Mouse (Mus musculus) neural tube, embryonic 13.5 days (tissue): Measurements from ENCODE around the gene Arhgef7. TPM values are rescaled to one million over a fixed set of nuclear protein-coding genes. Genes with fewer than 3 reads are reported as not detected.

Experiments
- ATAC-seq: fragments of 200-750 bp; cut with Nextera tagmentation; 2 replicates; pipeline ENCODE4 v1.8.0; 2017; ENCODE audit warnings: low read depth, mild to moderate bottlenecking, moderate TSS enrichment, moderate library complexity
- H3K27ac ChIP-seq: fragments of 300-500 bp; sonication (generic); replicated peaks from 2 replicates; pipeline ENCODE4 v1.5.1; 2015; ENCODE audit warnings: moderate library complexity, mild to moderate bottlenecking, inconsistent platforms
- H3K27me3 ChIP-seq: fragments of 300-500 bp; sonication (generic); 2 replicates; pipeline ENCODE4 v1.6.1; 2015; ENCODE audit warnings: mild to moderate bottlenecking, inconsistent platforms
- H3K36me3 ChIP-seq: fragments of 300-500 bp; sonication (generic); 2 replicates; pipeline ENCODE4 v1.6.1; 2015; ENCODE audit warnings: mild to moderate bottlenecking, inconsistent platforms
- H3K4me1 ChIP-seq: fragments of 300-500 bp; sonication (generic); replicated peaks from 2 replicates; pipeline ENCODE4 v1.6.1; 2015; ENCODE audit warnings: inconsistent platforms
- H3K4me2 ChIP-seq: fragments of 300-500 bp; sonication (generic); 2 replicates; pipeline ENCODE4 v1.6.1; 2015; ENCODE audit warnings: inconsistent platforms, mild to moderate bottlenecking, moderate library complexity
- H3K4me3 ChIP-seq: fragments of 300-500 bp; sonication (generic); 2 replicates; pipeline ENCODE4 v1.5.1; 2015; ENCODE audit warnings: mild to moderate bottlenecking, inconsistent platforms
- H3K9ac ChIP-seq: fragments of 300-500 bp; sonication (generic); 2 replicates; pipeline ENCODE4 v1.6.1; 2015; ENCODE audit warnings: moderate library complexity, mild to moderate bottlenecking, inconsistent platforms
- H3K9me3 ChIP-seq: fragments of 300-500 bp; sonication (generic); 2 replicates; pipeline ENCODE4 v1.6.1; 2016; ENCODE audit warnings: inconsistent platforms
- WGBS: fragments of 180-500 bp; shearing (Covaris S2); methylation state at CpG from one replicate; pipeline ENCODE4 v1.1.7; 2015; 5-methylcytosine and 5-hydroxymethylcytosine counted together
- polyA plus RNA-seq: library from polyadenylated mRNA; unstranded; fragments of >200 nt; fragmentation: Nextera tagmentation; extraction: Ambion mirVana; gene quantifications from 2 replicates; pipeline ENCODE4 v1.2.1, GENCODE M21; 2015

Gene Arhgef7
- polyA plus RNA-seq: 60.7 and 61.6 TPM in 2 replicates

- WGBS: under 1% methylated on average over 107 of the region's 127 CpGs
- ATAC-seq: peak; percentile 89
- Histone ChIP-seq H3K4me1 (peaks cover 41% of the 10 kb centered on the region), H3K9ac (peak within 1 kb of the TSS; percentile 97), H3K36me3 (no peaks in the 10 kb centered on the region), H3K27me3 (peaks cover 14% of the 10 kb centered on the region), H3K27ac (peak within 1 kb of the TSS; percentile 100), H3K4me3 (peak within 1 kb of the TSS; percentile 79), H3K4me2 (peak within 1 kb of the TSS; percentile 85), H3K9me3 (no peaks in the 10 kb centered on the region)
Measured at GRCm38 (mm10) chr8:11727651-11728481, at the start of gene Arhgef7. Gene Arhgef7, plus strand, starts transcription at chr8:11727721.

- no peaks in the 10 kb centered on the region for H3K27me3 ChIP-seq
- H3K4me1 ChIP-seq: no peaks in the 10 kb centered on the region
- no peaks in the 10 kb centered on the region for H3K36me3 ChIP-seq
- no peak overlapping the region for H3K4me3 ChIP-seq
- H3K9ac ChIP-seq: no peak overlapping the region
- H3K27ac ChIP-seq: no peak overlapping the region
- no peak overlapping the region for H3K4me2 ChIP-seq
- no peaks in the 10 kb centered on the region for H3K9me3 ChIP-seq
- WGBS: 88% methylated on average over 7 of the region's 7 CpGs
- no peak for ATAC-seq
Measured at GRCm38 (mm10) chr8:11684558-11684957, 43.0 kb upstream of the Arhgef7 start.

- no peak overlapping the region for H3K27ac ChIP-seq
- no peaks in the 10 kb centered on the region for H3K4me1 ChIP-seq
- no peak for ATAC-seq
- 96% methylated on average over 5 of the region's 5 CpGs for WGBS
- no peak overlapping the region for H3K9ac ChIP-seq
- no peaks in the 10 kb centered on the region for H3K27me3 ChIP-seq
- H3K36me3 ChIP-seq: no peaks in the 10 kb centered on the region
- H3K4me3 ChIP-seq: no peak overlapping the region
- no peaks in the 10 kb centered on the region for H3K9me3 ChIP-seq
- H3K4me2 ChIP-seq: no peak overlapping the region
Measured at GRCm38 (mm10) chr8:11687251-11687650, 40.3 kb upstream of the Arhgef7 start.

GRCm38 (mm10) chr8:11689945-11690344 is 37.6 kb upstream of the Arhgef7 start:
- Histone ChIP-seq H3K36me3 (no peaks in the 10 kb centered on the region), H3K4me1 (no peaks in the 10 kb centered on the region), H3K27ac (no peak overlapping the region), H3K27me3 (no peaks in the 10 kb centered on the region), H3K9me3 (no peaks in the 10 kb centered on the region), H3K4me3 (no peak overlapping the region), H3K4me2 (no peak overlapping the region), H3K9ac (no peak overlapping the region)
- ATAC-seq: no peak
- WGBS: 66% methylated on average over 7 of the region's 7 CpGs

GRCm38 (mm10) chr8:11691284-11691683 is 36.2 kb upstream of the Arhgef7 start:
- 86% methylated on average over 6 of the region's 6 CpGs for WGBS
- H3K27ac ChIP-seq: no peak overlapping the region
- H3K36me3 ChIP-seq: no peaks in the 10 kb centered on the region
- no peaks in the 10 kb centered on the region for H3K9me3 ChIP-seq
- H3K4me1 ChIP-seq: no peaks in the 10 kb centered on the region
- no peak overlapping the region for H3K4me2 ChIP-seq
- no peak for ATAC-seq
- no peak overlapping the region for H3K9ac ChIP-seq
- no peak overlapping the region for H3K4me3 ChIP-seq
- no peaks in the 10 kb centered on the region for H3K27me3 ChIP-seq

GRCm38 (mm10) chr8:11691761-11692160 is 35.8 kb upstream of the Arhgef7 start:
- H3K4me1 ChIP-seq: no peaks in the 10 kb centered on the region
- H3K27ac ChIP-seq: no peak overlapping the region
- H3K9ac ChIP-seq: no peak overlapping the region
- H3K4me2 ChIP-seq: no peak overlapping the region
- no peaks in the 10 kb centered on the region for H3K9me3 ChIP-seq
- H3K27me3 ChIP-seq: no peaks in the 10 kb centered on the region
- ATAC-seq: no peak
- H3K4me3 ChIP-seq: no peak overlapping the region
- WGBS: 89% methylated on average over 6 of the region's 6 CpGs
- no peaks in the 10 kb centered on the region for H3K36me3 ChIP-seq

- H3K27me3 ChIP-seq: no peaks in the 10 kb centered on the region; the same call in 1 of the 2 replicates
- 93% methylated on average over 1 of the region's 1 CpGs for WGBS
- H3K4me1 ChIP-seq: no peaks in the 10 kb centered on the region
- no peak overlapping the region for H3K4me2 ChIP-seq
- H3K27ac ChIP-seq: no peak overlapping the region
- H3K9me3 ChIP-seq: no peaks in the 10 kb centered on the region
- ATAC-seq: no peak
- H3K9ac ChIP-seq: no peak overlapping the region
- no peak overlapping the region for H3K4me3 ChIP-seq
- no peaks in the 10 kb centered on the region for H3K36me3 ChIP-seq
Measured at GRCm38 (mm10) chr8:11692455-11692854, 35.1 kb upstream of the Arhgef7 start.

- no peak overlapping the region for H3K27ac ChIP-seq
- H3K36me3 ChIP-seq: no peaks in the 10 kb centered on the region
- no peaks in the 10 kb centered on the region; the same call in 1 of the 2 replicates for H3K27me3 ChIP-seq
- no peak overlapping the region for H3K9ac ChIP-seq
- 78% methylated on average over 5 of the region's 5 CpGs for WGBS
- no peaks in the 10 kb centered on the region for H3K4me1 ChIP-seq
- H3K4me2 ChIP-seq: no peak overlapping the region
- H3K4me3 ChIP-seq: no peak overlapping the region
- no peak for ATAC-seq
- no peaks in the 10 kb centered on the region for H3K9me3 ChIP-seq
Measured at GRCm38 (mm10) chr8:11693972-11694371, 33.5 kb upstream of the Arhgef7 start.

- Histone ChIP-seq H3K36me3 (no peaks in the 10 kb centered on the region), H3K4me2 (no peak overlapping the region), H3K27ac (no peak overlapping the region), H3K4me3 (no peak overlapping the region), H3K9ac (no peak overlapping the region), H3K9me3 (no peaks in the 10 kb centered on the region), H3K4me1 (peaks cover 5% of the 10 kb centered on the region), H3K27me3 (peaks cover 5% of the 10 kb centered on the region; the same call in 1 of the 2 replicates)
- WGBS: 92% methylated on average over 3 of the region's 3 CpGs
- no peak for ATAC-seq
Measured at GRCm38 (mm10) chr8:11696176-11696575, 31.3 kb upstream of the Arhgef7 start.

- no peak overlapping the region for H3K4me2 ChIP-seq
- H3K36me3 ChIP-seq: no peaks in the 10 kb centered on the region
- no peak for ATAC-seq
- H3K27ac ChIP-seq: no peak overlapping the region
- no peaks in the 10 kb centered on the region for H3K9me3 ChIP-seq
- peaks cover 5% of the 10 kb centered on the region for H3K4me1 ChIP-seq
- no peak overlapping the region for H3K9ac ChIP-seq
- peaks cover 5% of the 10 kb centered on the region; the same call in 1 of the 2 replicates for H3K27me3 ChIP-seq
- H3K4me3 ChIP-seq: no peak overlapping the region
- 92% methylated on average over 7 of the region's 7 CpGs for WGBS
Measured at GRCm38 (mm10) chr8:11697467-11697866, 30.1 kb upstream of the Arhgef7 start.

- Histone ChIP-seq H3K4me1 (peaks cover 5% of the 10 kb centered on the region), H3K4me2 (no peak overlapping the region), H3K4me3 (no peak overlapping the region), H3K36me3 (no peaks in the 10 kb centered on the region), H3K9me3 (no peaks in the 10 kb centered on the region), H3K9ac (peak overlapping the region; percentile 58; the same call in 1 of the 2 replicates), H3K27me3 (peaks cover 5% of the 10 kb centered on the region; the same call in 1 of the 2 replicates), H3K27ac (no peak overlapping the region)
- no peak for ATAC-seq
- 78% methylated on average over 5 of the region's 5 CpGs for WGBS
Measured at GRCm38 (mm10) chr8:11699442-11700001, 28.0 kb upstream of the Arhgef7 start.
